Mouse (Mus musculus) cerebellum, adult (tissue): ENCODE measurements around the gene Psmd8.
"Not testable (repeated sequence)": the region's sequence is repeated elsewhere in the genome, so short reads cannot be mapped to it uniquely, and the experiment has no call there.

Source experiments
- ATAC-seq: cut with Nextera tagmentation; 2 replicates; pipeline ENCODE4 v1.9.2; 2017; ENCODE audit warnings: mild to moderate bottlenecking, moderate library complexity, mixed read lengths; ENCODE audit not compliant: insufficient number of reproducible peaks, low FRiP score, low TSS enrichment

Psmd8 gene

DNA sequence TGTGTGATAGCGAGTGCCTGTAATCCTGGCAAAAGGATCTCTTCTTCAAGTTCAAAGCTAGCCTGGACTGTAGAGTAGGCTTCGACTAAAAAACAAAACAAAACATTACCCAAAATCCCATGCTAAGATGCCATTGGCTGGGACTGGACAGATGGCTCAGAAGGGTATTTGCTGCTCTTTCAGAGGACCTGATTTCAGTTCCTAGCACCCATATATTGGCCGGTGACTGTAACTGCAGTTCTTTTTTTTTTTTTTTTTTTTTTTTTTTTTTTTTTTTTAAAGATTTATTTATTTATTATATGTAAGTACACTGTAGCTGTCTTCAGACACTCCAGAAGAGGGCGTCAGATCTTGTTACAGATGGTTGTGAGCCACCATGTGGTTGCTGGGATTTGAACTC lies 41.3 kb downstream of the Psmd8 start:
- ATAC-seq = not testable (repeated sequence)

DNA sequence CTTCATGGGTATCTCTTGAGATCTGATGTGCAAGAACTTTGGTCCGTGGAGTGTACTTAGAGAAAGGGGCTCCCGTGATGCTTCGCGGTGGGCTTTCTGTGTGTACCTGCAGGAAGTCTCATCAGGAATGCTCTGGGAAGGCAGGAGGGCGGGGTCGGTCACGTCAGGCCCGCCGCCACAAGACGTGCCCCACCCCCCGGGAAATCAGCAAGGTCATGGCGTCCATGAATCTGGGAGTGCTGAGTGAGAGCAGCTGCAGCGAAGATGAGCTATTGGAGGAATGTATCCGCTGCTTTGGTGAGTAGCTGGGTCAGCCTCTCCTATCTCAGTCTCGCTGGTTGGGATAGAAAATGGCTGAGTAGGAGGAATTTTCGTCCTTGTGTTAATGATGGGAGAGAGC lies 43.1 kb downstream of the Psmd8 start:
- ATAC-seq = no peak

DNA sequence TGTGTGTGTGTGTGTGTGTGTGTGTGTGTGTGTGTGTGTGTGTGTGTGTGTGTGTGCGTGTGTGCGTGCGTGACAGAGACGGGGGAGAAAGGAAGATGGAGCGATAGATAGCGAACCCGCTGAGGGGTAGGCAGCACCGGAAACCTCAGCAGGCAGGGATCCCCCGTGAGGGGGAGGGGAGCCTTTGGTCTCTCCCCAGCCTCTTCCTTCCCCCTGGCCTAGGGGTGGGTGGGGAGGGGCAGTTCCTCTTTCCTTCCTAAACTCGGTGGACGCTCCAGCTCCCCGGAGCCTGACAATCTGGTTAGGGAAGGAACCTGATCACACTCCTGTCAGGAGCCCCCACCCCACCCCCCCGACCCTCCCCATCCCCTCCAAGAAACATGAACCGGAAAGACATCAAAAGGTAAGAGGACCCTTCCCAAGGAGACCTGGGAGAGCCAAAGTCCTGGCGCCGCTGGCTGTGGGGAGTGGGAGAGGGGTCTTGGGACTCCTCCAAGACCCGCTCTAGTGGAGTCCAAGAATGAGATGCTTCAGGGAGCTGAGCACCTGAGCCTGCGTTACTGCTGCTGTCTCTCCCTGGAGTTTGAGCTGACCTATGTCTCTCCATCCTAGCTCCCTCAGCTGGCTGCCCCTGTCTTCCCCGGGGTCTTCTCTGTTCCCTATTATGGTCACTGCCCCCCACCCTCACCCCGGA lies 45.7 kb downstream of the Psmd8 start, which contains the start of gene Rasgrp4:
TSS of gene Rasgrp4 (plus strand) at position 159 of the 694 bp plus-strand sequence.
- no peak for ATAC-seq

DNA sequence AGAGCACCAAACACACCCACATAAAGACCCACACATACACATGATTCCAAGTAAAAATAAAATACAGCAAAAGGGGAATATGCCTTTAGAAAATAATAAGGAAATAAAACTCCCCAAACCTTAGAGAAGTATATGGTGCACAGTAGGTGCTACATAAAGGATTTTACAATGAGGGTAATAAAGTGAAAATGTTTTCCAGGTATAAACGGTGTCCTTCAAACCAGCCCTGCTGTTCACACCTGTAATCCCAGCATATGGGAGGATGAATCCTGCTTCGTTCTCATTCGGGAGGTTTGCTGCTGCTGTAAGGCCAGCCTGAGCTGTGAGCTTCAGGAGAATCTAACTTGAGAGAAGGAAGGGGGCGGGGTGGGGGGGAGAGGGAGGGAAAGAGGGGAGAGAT lies 46.3 kb downstream of the Psmd8 start:
- ATAC-seq = no peak

DNA sequence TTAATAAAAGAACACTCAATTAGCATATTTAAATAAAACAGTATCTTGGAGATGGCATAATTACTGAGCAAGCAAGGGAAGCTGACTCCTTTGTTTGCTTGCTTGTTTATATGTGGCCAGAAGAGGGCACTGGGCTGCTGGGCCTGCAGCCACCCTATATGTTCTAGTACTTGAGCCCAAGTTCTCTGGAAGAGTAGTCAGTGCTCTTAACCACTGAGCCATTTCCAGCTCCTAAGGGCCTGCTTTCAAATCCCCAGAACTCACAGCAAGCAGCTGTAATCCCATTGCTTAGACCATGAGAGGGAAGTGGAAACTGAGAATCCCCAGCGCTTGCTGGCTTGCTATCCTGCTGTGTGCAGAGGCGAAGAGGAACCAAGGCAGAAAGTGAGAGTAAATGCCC lies 51.8 kb downstream of the Psmd8 start:
- ATAC-seq = no peak

DNA sequence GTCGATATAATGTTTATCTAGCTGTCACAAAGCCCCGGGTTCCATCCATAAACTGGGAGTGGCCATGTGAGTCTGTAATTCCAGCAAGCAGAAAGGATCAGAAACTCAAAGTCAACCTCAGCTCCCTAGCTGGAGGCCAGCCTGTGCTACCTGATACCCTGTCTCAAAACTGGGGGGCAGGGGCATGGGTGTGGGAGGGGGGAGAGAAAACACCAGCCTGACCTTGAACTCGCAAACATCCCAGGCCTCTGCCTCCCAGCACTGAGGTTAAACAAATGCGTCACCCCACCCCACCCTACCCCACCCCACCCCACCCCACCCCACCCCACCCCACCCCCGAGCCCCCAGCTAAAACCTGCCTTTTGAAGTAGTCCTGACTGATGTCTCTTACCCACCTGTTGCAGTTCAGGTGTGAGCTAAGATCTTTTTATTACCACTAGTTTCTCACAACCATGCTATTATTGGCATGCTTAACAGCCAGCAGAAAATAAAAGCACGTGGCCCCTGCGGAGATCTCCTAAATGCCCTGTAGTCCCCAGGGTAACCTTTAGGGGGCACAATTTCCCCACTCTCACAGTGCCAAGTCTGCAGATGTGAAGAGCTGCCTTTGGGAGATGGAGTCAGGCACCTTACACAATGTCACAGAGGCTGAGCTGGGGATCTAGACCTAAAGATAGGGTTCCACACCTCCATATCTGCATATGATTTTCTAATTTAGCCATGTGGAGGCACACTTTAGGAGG lies 54.2 kb downstream of the Psmd8 start:
- no peak for ATAC-seq

DNA sequence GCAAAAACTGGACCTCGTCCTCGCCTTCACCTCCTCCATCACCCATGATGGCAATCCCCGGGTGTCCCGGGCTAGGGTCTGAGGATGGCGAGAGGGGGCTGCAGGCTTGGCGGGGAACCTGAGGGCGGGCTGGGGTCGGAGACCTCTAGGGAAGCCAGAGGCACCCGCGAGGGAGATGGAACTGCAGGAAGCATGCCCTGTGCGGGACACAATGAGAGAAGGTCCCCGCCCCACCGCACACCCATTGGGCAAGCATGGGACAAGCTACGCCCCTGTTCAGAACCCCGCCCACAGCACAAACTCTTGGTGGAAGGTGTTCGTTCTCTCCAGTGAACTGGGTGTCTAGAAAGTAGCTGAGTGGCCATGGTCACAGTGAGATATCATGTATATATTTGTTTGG lies 55.5 kb downstream of the Psmd8 start, which contains the start of gene Ryr1:
TSS of gene Ryr1 (minus strand) at position 210 of the 400 bp plus-strand sequence.
- ATAC-seq = no peak
